Mouse (Mus musculus) urinary bladder, postnatal 4 days (tissue): ENCODE measurements around the gene Mrpl23.

Experiments
- DNase-seq, 2 experiments: peaks; one replicate each; pipeline ENCODE4 v3.0.0; 2021 to 2022; ENCODE audit warnings: low spot score in 2 of 2

Gene Mrpl23

GRCm38 (mm10) chr7:142532671-142533058, at the start of gene Mrpl23:
Mrpl23 (plus strand) TSS chr7:142532686.
- DNase-seq: no peak

GRCm38 (mm10) chr7:142483136-142483535, 49.4 kb upstream of the Mrpl23 start:
- DNase-seq: peak in 1 of 2 experiments; percentile 76

- no peak for DNase-seq
Measured at GRCm38 (mm10) chr7:142484780-142485179, 47.7 kb upstream of the Mrpl23 start.

DNA sequence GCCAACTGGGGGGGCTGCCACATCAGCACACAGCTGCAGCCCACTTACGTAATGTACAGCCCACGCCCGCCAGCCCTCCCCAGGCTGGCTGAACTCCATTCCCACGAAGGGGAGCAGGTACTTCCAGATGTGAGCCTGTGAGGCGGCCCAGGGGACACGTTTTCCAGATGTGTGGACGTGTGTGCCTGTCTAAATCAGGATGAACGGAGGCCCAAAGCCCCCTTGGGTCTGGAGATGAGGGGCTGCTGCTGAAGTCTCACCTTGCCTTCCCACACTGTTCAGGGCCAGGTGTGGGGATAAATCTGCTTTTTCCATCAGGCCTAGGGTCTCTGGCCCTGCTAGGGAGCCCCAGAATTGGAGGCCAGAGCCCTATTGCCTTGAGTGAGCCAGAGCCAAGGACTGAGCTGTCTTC, 45.7 kb upstream of the Mrpl23 start:
- DNase-seq: no peak

DNA sequence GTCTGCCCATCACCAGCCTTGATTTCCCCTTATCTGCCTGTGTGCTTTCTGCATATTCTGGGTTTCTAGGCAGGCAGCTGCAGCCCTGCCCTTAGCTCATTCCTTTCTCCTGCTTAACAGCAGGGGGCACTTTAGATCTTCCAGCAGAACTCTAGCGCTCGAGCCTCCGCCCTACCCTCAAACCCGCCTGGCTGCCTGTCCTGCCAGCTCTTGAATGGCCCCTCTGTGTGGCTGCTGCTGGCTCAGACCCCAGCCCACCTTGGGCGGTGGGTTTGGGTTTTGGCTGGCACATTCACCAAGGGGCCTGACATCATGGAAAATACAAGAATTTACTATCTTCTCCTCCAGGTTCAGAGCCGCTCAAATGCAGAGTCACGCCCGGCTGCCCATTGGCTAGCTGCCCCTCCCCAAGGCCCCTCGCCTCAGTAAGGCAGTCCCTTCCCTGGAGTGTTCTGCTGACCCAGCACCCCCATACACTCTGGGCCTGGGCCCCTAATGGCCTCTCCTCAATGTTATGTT, 45.1 kb upstream of the Mrpl23 start:
- no peak for DNase-seq

GRCm38 (mm10) chr7:142488053-142488452, 44.4 kb upstream of the Mrpl23 start:
- no peak for DNase-seq

- no peak for DNase-seq
Measured at GRCm38 (mm10) chr7:142493535-142493934, 39.0 kb upstream of the Mrpl23 start.

- no peak for DNase-seq
Measured at GRCm38 (mm10) chr7:142496158-142496557, 36.3 kb upstream of the Mrpl23 start.

- DNase-seq: no peak
Measured at GRCm38 (mm10) chr7:142496800-142497199, 35.7 kb upstream of the Mrpl23 start.

DNA sequence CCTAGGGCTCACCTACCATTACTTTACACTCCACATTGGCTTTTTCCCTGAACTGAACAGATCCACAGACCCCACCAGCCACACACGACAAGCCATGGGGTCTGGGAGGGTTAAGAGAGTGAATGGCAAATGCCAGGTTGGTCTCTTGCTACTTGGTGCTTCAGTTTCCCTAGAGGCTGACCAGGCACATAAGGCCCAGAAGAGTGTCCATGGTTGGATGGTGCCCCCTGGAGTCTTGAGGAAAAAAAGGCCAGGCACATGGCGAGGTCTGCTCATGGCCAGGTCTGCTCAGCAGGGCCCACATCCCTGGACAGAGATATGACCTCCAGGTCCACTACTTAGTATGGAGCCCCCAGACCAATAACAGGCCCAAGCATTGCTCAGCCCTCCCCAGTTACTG, 34.7 kb upstream of the Mrpl23 start:
- no peak for DNase-seq

DNA sequence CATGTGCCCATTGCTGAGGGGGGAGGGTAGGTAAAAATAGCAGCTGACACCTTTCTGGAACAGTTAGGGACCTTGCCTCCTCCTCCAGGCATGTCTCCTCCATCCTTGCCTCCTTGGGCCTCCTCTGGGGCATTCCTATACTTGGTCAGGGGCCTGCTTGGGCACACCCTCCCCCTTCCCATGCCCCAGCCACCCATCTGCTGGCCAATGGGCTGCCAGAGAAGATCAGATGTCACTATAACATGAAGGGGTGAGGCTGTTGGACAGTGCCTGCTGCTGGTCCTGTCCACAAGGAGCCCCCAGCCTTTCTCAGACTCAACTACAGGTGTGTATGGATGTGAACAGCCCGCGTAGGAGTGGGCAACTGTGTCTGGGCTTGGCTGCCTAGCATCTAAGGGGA, 33.9 kb upstream of the Mrpl23 start, which contains the start of gene Tnnt3:
Gene Tnnt3, plus strand, starts transcription at position 262 of the 400 bp plus-strand sequence.
- DNase-seq: no peak

- DNase-seq: peak in 1 of 2 experiments; percentile 53
Measured at GRCm38 (mm10) chr7:142499010-142499721, 33.3 kb upstream of the Mrpl23 start.

GRCm38 (mm10) chr7:142500032-142500431, 32.5 kb upstream of the Mrpl23 start:
- peak in 1 of 2 experiments; percentile 56 for DNase-seq

- peak in 1 of 2 experiments; percentile 52 for DNase-seq
Measured at GRCm38 (mm10) chr7:142503206-142503605, 29.3 kb upstream of the Mrpl23 start.

- DNase-seq: no peak
Measured at GRCm38 (mm10) chr7:142505942-142506341, 26.5 kb upstream of the Mrpl23 start.

DNA sequence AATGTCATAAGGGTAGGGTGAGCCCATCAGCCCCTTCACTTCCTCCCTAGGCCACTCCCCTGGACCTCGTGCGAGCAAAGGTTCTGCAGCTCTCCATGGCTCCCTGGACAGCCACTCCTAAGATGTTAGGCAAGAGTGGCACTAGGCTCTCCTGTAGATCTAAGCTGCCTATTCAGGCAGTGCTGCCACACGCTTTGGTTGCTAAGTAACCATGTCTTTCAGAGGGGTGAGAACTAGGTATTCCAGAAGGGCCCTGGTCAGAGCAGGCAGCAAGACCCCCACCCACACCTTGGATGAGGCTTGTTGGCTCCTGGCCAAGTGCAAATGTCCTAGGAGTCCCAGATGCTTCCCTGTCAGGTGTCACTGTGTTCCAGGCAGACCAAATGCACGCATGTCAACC, 26.0 kb upstream of the Mrpl23 start:
- DNase-seq: no peak

- DNase-seq: no peak
Measured at GRCm38 (mm10) chr7:142507453-142507852, 25.0 kb upstream of the Mrpl23 start.

DNA sequence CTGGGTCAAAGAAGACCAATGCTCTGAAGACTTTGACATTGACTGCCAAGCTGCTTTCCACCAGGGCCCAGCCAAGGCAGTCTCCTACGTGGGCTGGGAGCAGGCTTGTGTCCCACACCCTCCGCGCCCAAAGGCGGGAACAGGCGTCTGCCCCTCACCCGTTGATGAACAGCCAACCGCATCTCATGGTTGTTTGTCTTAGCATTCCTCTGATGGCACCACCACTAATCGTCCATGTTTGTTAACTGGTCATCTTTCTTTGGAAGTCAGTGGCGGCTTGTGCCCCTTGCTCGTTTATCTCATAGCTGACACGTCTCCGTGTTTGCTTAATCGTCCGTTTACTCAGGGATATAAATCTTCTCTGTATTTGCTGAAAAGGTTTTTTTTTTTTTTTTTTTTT, 23.0 kb upstream of the Mrpl23 start:
- DNase-seq: no peak

GRCm38 (mm10) chr7:142510021-142510777, 22.3 kb upstream of the Mrpl23 start:
- no peak for DNase-seq

GRCm38 (mm10) chr7:142514048-142514447, 18.4 kb upstream of the Mrpl23 start:
- DNase-seq: no peak

DNA sequence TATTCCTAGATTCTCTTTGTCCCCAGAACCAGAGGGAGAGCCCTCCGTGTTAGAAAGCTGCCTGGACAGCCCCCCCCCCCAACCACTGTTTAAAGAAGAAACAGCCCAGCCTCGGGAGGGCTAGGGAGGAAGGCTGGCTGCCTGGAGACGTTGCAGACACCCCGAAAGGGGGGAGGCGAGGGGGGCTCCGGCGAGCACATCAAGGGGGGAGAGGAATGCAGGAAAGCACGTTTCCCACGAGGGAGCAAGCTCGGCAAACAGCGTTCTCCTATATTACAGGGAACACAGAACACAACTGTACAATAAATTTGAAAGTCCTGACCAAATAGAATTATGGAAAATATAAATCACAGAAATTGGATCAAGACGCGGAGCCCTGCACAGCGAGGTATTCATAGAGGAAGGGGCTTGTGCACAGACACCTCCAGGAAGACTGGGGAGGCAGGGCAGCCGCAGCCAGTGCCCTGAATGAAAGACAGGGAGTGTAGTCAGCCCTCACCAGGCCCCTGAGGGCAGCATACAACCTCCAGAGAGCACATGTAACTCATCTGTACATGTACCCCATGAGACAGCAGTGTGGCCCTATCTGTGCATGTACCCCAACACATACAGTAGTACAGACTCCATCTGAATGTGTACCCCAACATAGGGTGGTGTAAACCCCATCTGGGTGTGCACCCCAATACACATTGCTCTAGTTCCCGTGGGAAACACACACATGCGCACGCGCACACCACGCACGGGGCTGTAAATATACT, 16.1 kb upstream of the Mrpl23 start:
- no peak for DNase-seq

DNA sequence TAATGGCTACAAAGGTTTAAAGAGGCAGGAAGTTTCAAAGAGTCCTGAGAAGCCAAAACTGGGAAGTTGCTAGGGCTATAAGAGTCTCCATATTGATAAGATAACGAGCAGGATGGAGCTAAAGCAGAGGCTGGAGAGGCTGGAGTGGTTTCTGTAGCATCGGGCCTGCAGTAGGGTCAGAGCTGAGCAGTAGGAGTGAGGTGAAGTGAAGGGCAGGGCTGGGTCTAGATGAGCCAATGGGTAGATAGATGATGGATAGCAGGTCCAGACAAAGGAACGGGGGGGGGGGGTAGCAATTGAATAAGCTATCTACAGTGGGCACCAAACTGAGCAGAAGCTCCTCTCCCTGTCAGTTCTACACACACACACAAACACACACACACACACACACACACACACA, 15.0 kb upstream of the Mrpl23 start:
- DNase-seq: no peak
